7 mouse cellular contexts compared by ENCODE assay signal in genomic region chr2:156196302-156197128, GRCm38 (mm10). TPM values are rescaled to one million over a fixed set of nuclear protein-coding genes. Genes with fewer than 3 reads are reported as not detected.
A peak's percentile ranks its signal among the peaks of the same experiment; 100 is the strongest.
DNase-seq lines count a peak whose midpoint lies in the region; ATAC-seq and TF ChIP-seq lines count a peak whose summit lies in the region.

Gene Phf20, plus strand, starts transcription at chr2:156196466.

- H3K27me3 ChIP-seq in embryonic facial prominence, embryonic 12.5 days, result no peaks in the 10 kb centered on the region
- H3K27me3 ChIP-seq in kidney, adult 2 months (replicated peaks; ENCODE audit: control insufficient read depth, insufficient read depth, low read length), result no peaks in the 10 kb centered on the region
- no peaks in the 10 kb centered on the region for H3K27me3 ChIP-seq in limb, embryonic 13.5 days
- H3K27me3 ChIP-seq in midbrain, embryonic 16.5 days (ENCODE audit: control insufficient read depth, insufficient read depth, low read depth, low read length), result no peaks in the 10 kb centered on the region

- TF ChIP-seq CTCF in kidney, adult 2 months (conservative IDR thresholded peaks at IDR 0.05; ENCODE audit: insufficient read depth, insufficient read length, low read depth, low read length), result no peak

- no peak for TF ChIP-seq POLR2A in kidney, adult 2 months (IDR thresholded peaks at IDR 0.05; ENCODE audit: low read depth, low read length)

- H3K9ac ChIP-seq in embryonic facial prominence, embryonic 12.5 days, result peak within 1 kb of the TSS; percentile 75
- peak within 1 kb of the TSS; percentile 84 for H3K9ac ChIP-seq in limb, embryonic 13.5 days
- H3K9ac ChIP-seq in midbrain, embryonic 16.5 days (ENCODE audit: low read depth, low read length), result peak within 1 kb of the TSS; percentile 91

- no peaks in the 10 kb centered on the region for H3K9me3 ChIP-seq in embryonic facial prominence, embryonic 12.5 days
- no peaks in the 10 kb centered on the region for H3K9me3 ChIP-seq in limb, embryonic 13.5 days
- H3K9me3 ChIP-seq in midbrain, embryonic 16.5 days (replicated peaks; ENCODE audit: control insufficient read depth, low read length, poor library complexity, severe bottlenecking), result no peaks in the 10 kb centered on the region

- peak within 1 kb of the TSS; percentile 94 for H3K27ac ChIP-seq in embryonic facial prominence, embryonic 12.5 days
- H3K27ac ChIP-seq in kidney, adult 2 months (ENCODE audit: insufficient read depth, low read depth, low read length), result peak within 1 kb of the TSS; percentile 95
- H3K27ac ChIP-seq in limb, embryonic 13.5 days, result peak within 1 kb of the TSS; percentile 91
- H3K27ac ChIP-seq in midbrain, embryonic 16.5 days (ENCODE audit: low read length), result peak within 1 kb of the TSS; percentile 97

- under 1% methylated on average over 79 of the region's 88 CpGs for WGBS in embryonic facial prominence, embryonic 12.5 days
- under 1% methylated on average over 87 of the region's 88 CpGs for WGBS in kidney, adult 2 months
- 1% methylated on average over 83 of the region's 88 CpGs for WGBS in limb, embryonic 13.5 days
- WGBS in midbrain, embryonic 16.5 days, result under 1% methylated on average over 69 of the region's 88 CpGs

- peak; percentile 99 for DNase-seq in adrenal gland, postnatal 25 days
- peak; percentile 98 to 99 for DNase-seq in heart, adult 18-20 months
- DNase-seq in kidney, adult 2 months, result peak; percentile 99
- peak; percentile 99 for DNase-seq in spleen, postnatal 10 days (ENCODE audit: low spot score in 2 of 2)

- peak within 1 kb of the TSS; percentile 57 for H3K4me3 ChIP-seq in embryonic facial prominence, embryonic 12.5 days
- H3K4me3 ChIP-seq in kidney, adult 2 months (ENCODE audit: insufficient read depth, low read depth, low read length), result peak within 1 kb of the TSS; percentile 99
- H3K4me3 ChIP-seq in limb, embryonic 13.5 days, result peak within 1 kb of the TSS; percentile 69
- peak within 1 kb of the TSS; percentile 76 for H3K4me3 ChIP-seq in midbrain, embryonic 16.5 days (ENCODE audit: low read depth, low read length)

- peaks cover 30% of the 10 kb centered on the region for H3K4me1 ChIP-seq in embryonic facial prominence, embryonic 12.5 days
- peaks cover 20% of the 10 kb centered on the region for H3K4me1 ChIP-seq in kidney, adult 2 months (ENCODE audit: control insufficient read depth, insufficient read depth, low read length)
- H3K4me1 ChIP-seq in limb, embryonic 13.5 days, result peaks cover 40% of the 10 kb centered on the region
- H3K4me1 ChIP-seq in midbrain, embryonic 16.5 days (ENCODE audit: control insufficient read depth, insufficient read depth, low read length), result peaks cover 33% of the 10 kb centered on the region

- 0 out of 2 replicates have a peak, but pooled peaks cover 6% of the 10 kb centered on the region for H3K36me3 ChIP-seq in embryonic facial prominence, embryonic 12.5 days
- H3K36me3 ChIP-seq in kidney, adult 2 months (ENCODE audit: control insufficient read depth, insufficient read depth, low read length), result no peaks in the 10 kb centered on the region
- H3K36me3 ChIP-seq in limb, embryonic 13.5 days, result 0 out of 2 replicates have a peak, but pooled peaks cover 8% of the 10 kb centered on the region
- no peaks in the 10 kb centered on the region for H3K36me3 ChIP-seq in midbrain, embryonic 16.5 days (ENCODE audit: control insufficient read depth, insufficient read depth, low read length)

- peak within 1 kb of the TSS; percentile 64 for H3K4me2 ChIP-seq in embryonic facial prominence, embryonic 12.5 days (replicated peaks)
- peak within 1 kb of the TSS; percentile 77 for H3K4me2 ChIP-seq in limb, embryonic 13.5 days (replicated peaks)
- H3K4me2 ChIP-seq in midbrain, embryonic 16.5 days (ENCODE audit: low read length), result peak within 1 kb of the TSS; percentile 76

- ATAC-seq in embryonic facial prominence, embryonic 12.5 days (ENCODE audit: insufficient number of reproducible peaks, insufficient read depth, low FRiP score, low TSS enrichment), result peak; percentile 98
- ATAC-seq in limb, embryonic 13.5 days (ENCODE audit: low FRiP score, low read depth), result peak; percentile 98
- peak; percentile 97 for ATAC-seq in midbrain, embryonic 16.5 days

RNA-seq across cellular contexts. Expression of gene Phf20, which starts in this region (rescaled TPM):
- 33.1 and 41.2 TPM in 2 replicates for total RNA-seq in adrenal gland, postnatal 25 days (2021)
- polyA plus RNA-seq in embryonic facial prominence, embryonic 12.5 days (2016; fragmentation: Nextera tagmentation; extraction: Ambion mirVana), result 82.0 and 85.6 TPM in 2 replicates
- total RNA-seq in heart, adult 18-20 months (2021), result 10 to 100 TPM; 22.8 to 24.8 TPM
- 14.6 and 16.3 TPM in 2 replicates for polyA plus RNA-seq in kidney, adult 2 months (2012; rRNA removed)
- 91.7 and 94.0 TPM in 2 replicates for polyA plus RNA-seq in limb, embryonic 13.5 days (2015; fragmentation: Nextera tagmentation; extraction: Ambion mirVana)
- polyA plus RNA-seq in midbrain, embryonic 16.5 days (2015; fragmentation: Nextera tagmentation; extraction: Ambion mirVana), result 132 and 136 TPM in 2 replicates

Comparison
In these comparisons a context has a peak if more than half of its experiments do, and no peak if none do; other contexts are left out.
1. Peak in every context shown above with its lines: DNase-seq, ATAC-seq, H3K4me3 ChIP-seq and H3K27ac ChIP-seq.